Mouse (Mus musculus): ENCODE data around the gene Kcnd1. TPM values are rescaled to one million over a fixed set of nuclear protein-coding genes. Genes with fewer than 3 reads are reported as not detected.

Kcnd1 gene
- polyA plus RNA-seq, 1 experiment from 2014 or later: 5.7 TPM

GRCm38 (mm10) chrX:7864551-7864950 is 42.5 kb downstream of the Kcnd1 start:
- 76% methylated on average over 3 of the region's 3 CpGs for WGBS
- Histone ChIP-seq H3K27ac (replicated peaks) (no peak overlapping the region), H3K4me1 (no peaks in the 10 kb centered on the region), H3K9ac (replicated peaks) (no peak overlapping the region), H3K4me2 (no peak overlapping the region), H3K9me3 (replicated peaks) (no peaks in the 10 kb centered on the region), H3K27me3 (replicated peaks) (no peaks in the 10 kb centered on the region), H3K4me3 (replicated peaks) (no peak overlapping the region), H3K36me3 (0 out of 2 replicates have a peak, but pooled peaks cover 7% of the 10 kb centered on the region)
- ATAC-seq (ENCODE audit: low FRiP score): no peak

- H3K36me3 ChIP-seq: 0 out of 2 replicates have a peak, but pooled peaks cover 7% of the 10 kb centered on the region
- H3K4me2 ChIP-seq: no peak overlapping the region
- 69% methylated on average over 2 of the region's 2 CpGs for WGBS
- no peak overlapping the region for H3K27ac ChIP-seq (replicated peaks)
- no peaks in the 10 kb centered on the region for H3K9me3 ChIP-seq (replicated peaks)
- no peak for ATAC-seq (ENCODE audit: low FRiP score)
- H3K27me3 ChIP-seq (replicated peaks): no peaks in the 10 kb centered on the region
- no peak overlapping the region for H3K4me3 ChIP-seq (replicated peaks)
- no peak overlapping the region for H3K9ac ChIP-seq (replicated peaks)
- no peaks in the 10 kb centered on the region for H3K4me1 ChIP-seq
Measured at GRCm38 (mm10) chrX:7865343-7865742, 43.3 kb downstream of the Kcnd1 start.

GRCm38 (mm10) chrX:7865786-7866185 is 43.7 kb downstream of the Kcnd1 start:
- 70% methylated on average over 2 of the region's 2 CpGs for WGBS
- Histone ChIP-seq H3K4me1 (no peaks in the 10 kb centered on the region), H3K9me3 (replicated peaks) (no peaks in the 10 kb centered on the region), H3K27ac (replicated peaks) (no peak overlapping the region), H3K36me3 (0 out of 2 replicates have a peak, but pooled peaks cover 7% of the 10 kb centered on the region), H3K9ac (replicated peaks) (no peak overlapping the region), H3K4me2 (no peak overlapping the region), H3K4me3 (replicated peaks) (no peak overlapping the region), H3K27me3 (replicated peaks) (no peaks in the 10 kb centered on the region)
- no peak for ATAC-seq (ENCODE audit: low FRiP score)

GRCm38 (mm10) chrX:7867141-7867540 is 45.1 kb downstream of the Kcnd1 start:
- Histone ChIP-seq H3K9me3 (replicated peaks) (no peaks in the 10 kb centered on the region), H3K4me2 (no peak overlapping the region), H3K27me3 (replicated peaks) (no peaks in the 10 kb centered on the region), H3K9ac (replicated peaks) (no peak overlapping the region), H3K27ac (replicated peaks) (no peak overlapping the region), H3K4me3 (replicated peaks) (no peak overlapping the region), H3K36me3 (0 out of 2 replicates have a peak, but pooled peaks cover 7% of the 10 kb centered on the region), H3K4me1 (no peaks in the 10 kb centered on the region)
- no peak for ATAC-seq (ENCODE audit: low FRiP score)
- WGBS: 90% methylated on average over 1 of the region's 1 CpGs

GRCm38 (mm10) chrX:7868506-7868905 is 46.4 kb downstream of the Kcnd1 start:
- H3K9ac ChIP-seq (replicated peaks): no peak overlapping the region
- H3K27me3 ChIP-seq (replicated peaks): no peaks in the 10 kb centered on the region
- ATAC-seq (ENCODE audit: low FRiP score): no peak
- H3K36me3 ChIP-seq: peaks cover 10% of the 10 kb centered on the region; the same call in 1 of the 2 replicates
- no peak overlapping the region for H3K4me3 ChIP-seq (replicated peaks)
- no peak overlapping the region for H3K27ac ChIP-seq (replicated peaks)
- H3K4me1 ChIP-seq: no peaks in the 10 kb centered on the region
- no peak overlapping the region for H3K4me2 ChIP-seq
- no peaks in the 10 kb centered on the region for H3K9me3 ChIP-seq (replicated peaks)
- WGBS: 52% methylated on average over 2 of the region's 2 CpGs

- H3K4me3 ChIP-seq (replicated peaks): no peak overlapping the region
- H3K36me3 ChIP-seq: peaks cover 13% of the 10 kb centered on the region; the same call in 1 of the 2 replicates
- H3K27ac ChIP-seq (replicated peaks): no peak overlapping the region
- no peak overlapping the region for H3K4me2 ChIP-seq
- H3K9ac ChIP-seq (replicated peaks): no peak overlapping the region
- H3K9me3 ChIP-seq (replicated peaks): no peaks in the 10 kb centered on the region
- H3K4me1 ChIP-seq: no peaks in the 10 kb centered on the region
- 40% methylated on average over 3 of the region's 3 CpGs for WGBS
- ATAC-seq (ENCODE audit: low FRiP score): no peak
- no peaks in the 10 kb centered on the region for H3K27me3 ChIP-seq (replicated peaks)
Measured at GRCm38 (mm10) chrX:7869826-7870225, 47.7 kb downstream of the Kcnd1 start.

GRCm38 (mm10) chrX:7878007-7878419 is 55.9 kb downstream of the Kcnd1 start, which contains the start of gene Pim2:
Pim2 (plus strand) TSS chrX:7878262.
- H3K9ac ChIP-seq (replicated peaks): peak within 1 kb of the TSS; percentile 50
- ATAC-seq (ENCODE audit: low FRiP score): peak; percentile 94
- peaks cover 9% of the 10 kb centered on the region; the same call in 1 of the 2 replicates for H3K4me1 ChIP-seq
- H3K9me3 ChIP-seq (replicated peaks): no peaks in the 10 kb centered on the region
- H3K4me2 ChIP-seq: peak within 1 kb of the TSS; percentile 70
- WGBS: 10% methylated on average over 21 of the region's 38 CpGs
- no peaks in the 10 kb centered on the region for H3K27me3 ChIP-seq (replicated peaks)
- peak within 1 kb of the TSS; percentile 53 for H3K4me3 ChIP-seq (replicated peaks)
- H3K36me3 ChIP-seq: peaks cover 4% of the 10 kb centered on the region; the same call in 1 of the 2 replicates
- H3K27ac ChIP-seq (replicated peaks): peak within 1 kb of the TSS; percentile 71

- H3K27me3 ChIP-seq (replicated peaks): no peaks in the 10 kb centered on the region
- peak; percentile 43 for ATAC-seq (ENCODE audit: low FRiP score)
- H3K4me3 ChIP-seq (replicated peaks): peak overlapping the region; percentile 53
- H3K4me1 ChIP-seq: peaks cover 9% of the 10 kb centered on the region; the same call in 1 of the 2 replicates
- H3K9ac ChIP-seq (replicated peaks): peak overlapping the region; percentile 50
- peak overlapping the region; percentile 71 for H3K27ac ChIP-seq (replicated peaks)
- WGBS: 21% methylated on average over 21 of the region's 21 CpGs
- no peaks in the 10 kb centered on the region for H3K9me3 ChIP-seq (replicated peaks)
- peak overlapping the region; percentile 70 for H3K4me2 ChIP-seq
- peaks cover 3% of the 10 kb centered on the region; the same call in 1 of the 2 replicates for H3K36me3 ChIP-seq
Measured at GRCm38 (mm10) chrX:7878495-7878894, 56.4 kb downstream of the Kcnd1 start.

GRCm38 (mm10) chrX:7879819-7880218 is 57.7 kb downstream of the Kcnd1 start:
- Histone ChIP-seq H3K36me3 (no peaks in the 10 kb centered on the region), H3K4me2 (peak overlapping the region; percentile 70), H3K4me1 (peaks cover 11% of the 10 kb centered on the region), H3K9me3 (replicated peaks) (no peaks in the 10 kb centered on the region), H3K27me3 (replicated peaks) (no peaks in the 10 kb centered on the region), H3K27ac (replicated peaks) (no peak overlapping the region), H3K9ac (replicated peaks) (no peak overlapping the region), H3K4me3 (replicated peaks) (peak overlapping the region; percentile 53)
- WGBS: 26% methylated on average over 11 of the region's 11 CpGs
- ATAC-seq (ENCODE audit: low FRiP score): peak; percentile 37; the same call in 1 of the 2 replicates

- peak within 1 kb of the TSS; percentile 59 for H3K4me2 ChIP-seq
- peak within 1 kb of the TSS; percentile 56 for H3K4me3 ChIP-seq (replicated peaks)
- peak; percentile 90 for ATAC-seq (ENCODE audit: low FRiP score)
- H3K9ac ChIP-seq (replicated peaks): peak within 1 kb of the TSS; percentile 47
- no peaks in the 10 kb centered on the region for H3K27me3 ChIP-seq (replicated peaks)
- H3K4me1 ChIP-seq: peaks cover 16% of the 10 kb centered on the region
- H3K36me3 ChIP-seq: peaks cover 8% of the 10 kb centered on the region; the same call in 1 of the 2 replicates
- no peaks in the 10 kb centered on the region for H3K9me3 ChIP-seq (replicated peaks)
- 16% methylated on average over 49 of the region's 49 CpGs for WGBS
- peak within 1 kb of the TSS; percentile 88 for H3K27ac ChIP-seq (replicated peaks)
Measured at GRCm38 (mm10) chrX:7883841-7884567, 61.9 kb downstream of the Kcnd1 start, which contains the start of gene Slc35a2. Slc35a2 (plus strand) TSS chrX:7884028.
